Mouse (Mus musculus) forebrain, embryonic 12.5 days (tissue): ENCODE measurements around the gene Hcn4. TPM values are rescaled to one million over a fixed set of nuclear protein-coding genes. Genes with fewer than 3 reads are reported as not detected.
A peak's percentile ranks its signal among the peaks of the same experiment; 100 is the strongest.

Experiments used
- ATAC-seq: fragments of 200-750 bp; cut with Nextera tagmentation; 2 replicates; pipeline ENCODE4 v1.8.0; 2017; ENCODE audit warnings: moderate TSS enrichment; ENCODE audit not compliant: low FRiP score
- H3K27ac ChIP-seq: fragments of 300-500 bp; sonication (generic); 2 replicates; pipeline ENCODE4 v1.5.1; 2016; ENCODE audit warnings: mild to moderate bottlenecking
- H3K27me3 ChIP-seq: fragments of 300-500 bp; sonication (generic); 2 replicates; pipeline ENCODE4 v1.6.1; 2016; ENCODE audit warnings: mild to moderate bottlenecking
- H3K36me3 ChIP-seq: fragments of 300-500 bp; sonication (generic); replicated peaks from 2 replicates; pipeline ENCODE4 v1.6.1; 2016; ENCODE audit warnings: mild to moderate bottlenecking
- H3K4me1 ChIP-seq: fragments of 300-500 bp; sonication (generic); 2 replicates; pipeline ENCODE4 v1.6.1; 2016
- H3K4me2 ChIP-seq: fragments of 300-500 bp; sonication (generic); 2 replicates; pipeline ENCODE4 v1.6.1; 2016; ENCODE audit warnings: mild to moderate bottlenecking, moderate library complexity
- H3K4me3 ChIP-seq: fragments of 300-500 bp; sonication (generic); replicated peaks from 2 replicates; pipeline ENCODE4 v1.5.1; 2016; ENCODE audit warnings: mild to moderate bottlenecking
- H3K9ac ChIP-seq: fragments of 300-500 bp; sonication (generic); 2 replicates; pipeline ENCODE4 v1.6.1; 2016; ENCODE audit warnings: mild to moderate bottlenecking
- H3K9me3 ChIP-seq: fragments of 300-500 bp; sonication (generic); 2 replicates; pipeline ENCODE4 v1.6.1; 2016
- WGBS: fragments of 180-500 bp; shearing (Covaris S2); methylation state at CpG from one replicate; pipeline ENCODE4 v1.1.7; 2016; 5-methylcytosine and 5-hydroxymethylcytosine counted together
- polyA plus RNA-seq: library from polyadenylated mRNA; unstranded; fragments of >200 nt; fragmentation: Nextera tagmentation; extraction: Ambion mirVana; gene quantifications from 2 replicates; pipeline ENCODE4 v1.2.1, GENCODE M21; 2016

Hcn4 gene
- 1.3 and 1.8 TPM in 2 replicates for polyA plus RNA-seq

- whole genome bisulfite sequencing, result under 1% methylated on average over 61 of the region's 95 CpGs
- Histone ChIP-seq H3K9ac (peak within 1 kb of the TSS; percentile 80), H3K27ac (peak within 1 kb of the TSS; percentile 92), H3K4me1 (peaks cover 45% of the 10 kb centered on the region), H3K4me3 (peak within 1 kb of the TSS; percentile 79), H3K36me3 (no peaks in the 10 kb centered on the region), H3K9me3 (no peaks in the 10 kb centered on the region), H3K4me2 (peak within 1 kb of the TSS; percentile 93), H3K27me3 (peaks cover 70% of the 10 kb centered on the region)
- peak; percentile 73 for ATAC-seq
Measured at GRCm38 (mm10) chr9:58823139-58823917, at the start of gene Hcn4. Hcn4 (plus strand) TSS chr9:58823412.

- WGBS, result 71% methylated on average over 3 of the region's 3 CpGs
- Histone ChIP-seq H3K36me3 (no peaks in the 10 kb centered on the region), H3K4me3 (no peak overlapping the region), H3K4me2 (no peak overlapping the region), H3K9ac (no peak overlapping the region), H3K4me1 (no peaks in the 10 kb centered on the region), H3K9me3 (no peaks in the 10 kb centered on the region), H3K27ac (no peak overlapping the region), H3K27me3 (no peaks in the 10 kb centered on the region)
- no peak for ATAC-seq
Measured at GRCm38 (mm10) chr9:58774761-58775160, 48.5 kb upstream of the Hcn4 start.

DNA sequence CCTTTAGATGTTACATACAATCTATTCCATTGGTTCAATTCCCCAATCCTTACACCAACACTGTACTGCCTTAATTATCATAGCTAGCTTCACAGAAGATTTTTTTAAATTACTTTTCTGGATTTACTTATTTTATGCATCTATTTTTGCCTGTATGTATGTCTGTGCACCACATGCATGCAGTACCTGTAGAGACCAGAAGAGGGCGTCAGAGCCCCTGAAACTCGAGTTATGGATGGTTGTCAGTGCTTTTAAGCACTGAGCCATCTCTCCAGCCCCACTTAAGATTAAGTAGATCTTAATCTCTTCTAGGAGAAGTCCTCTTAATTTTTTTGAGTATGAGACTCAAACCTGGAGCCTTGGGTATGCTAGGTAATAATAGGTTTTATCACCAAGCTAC is 47.8 kb upstream of the Hcn4 start:
- Histone ChIP-seq H3K4me2 (no peak overlapping the region), H3K9ac (no peak overlapping the region), H3K4me3 (no peak overlapping the region), H3K4me1 (no peaks in the 10 kb centered on the region), H3K27me3 (no peaks in the 10 kb centered on the region), H3K36me3 (no peaks in the 10 kb centered on the region), H3K27ac (no peak overlapping the region), H3K9me3 (no peaks in the 10 kb centered on the region)
- WGBS, result 16% methylated on average over 2 of the region's 2 CpGs
- ATAC-seq, result no peak

GRCm38 (mm10) chr9:58789476-58789875 is 33.7 kb upstream of the Hcn4 start:
- no peak overlapping the region for H3K27ac ChIP-seq
- WGBS, result 96% methylated on average over 3 of the region's 3 CpGs
- no peaks in the 10 kb centered on the region for H3K27me3 ChIP-seq
- no peak overlapping the region for H3K4me2 ChIP-seq
- H3K9me3 ChIP-seq, result no peaks in the 10 kb centered on the region
- ATAC-seq, result no peak
- H3K4me1 ChIP-seq, result no peaks in the 10 kb centered on the region
- H3K9ac ChIP-seq, result no peak overlapping the region
- no peaks in the 10 kb centered on the region for H3K36me3 ChIP-seq
- H3K4me3 ChIP-seq, result no peak overlapping the region

GRCm38 (mm10) chr9:58798155-58798554 is 25.1 kb upstream of the Hcn4 start:
- H3K4me1 ChIP-seq, result no peaks in the 10 kb centered on the region
- no peak overlapping the region for H3K4me3 ChIP-seq
- 84% methylated on average over 7 of the region's 7 CpGs for WGBS
- no peaks in the 10 kb centered on the region for H3K27me3 ChIP-seq
- no peaks in the 10 kb centered on the region for H3K9me3 ChIP-seq
- ATAC-seq, result no peak
- no peak overlapping the region for H3K4me2 ChIP-seq
- no peak overlapping the region for H3K27ac ChIP-seq
- H3K36me3 ChIP-seq, result no peaks in the 10 kb centered on the region
- no peak overlapping the region for H3K9ac ChIP-seq

DNA sequence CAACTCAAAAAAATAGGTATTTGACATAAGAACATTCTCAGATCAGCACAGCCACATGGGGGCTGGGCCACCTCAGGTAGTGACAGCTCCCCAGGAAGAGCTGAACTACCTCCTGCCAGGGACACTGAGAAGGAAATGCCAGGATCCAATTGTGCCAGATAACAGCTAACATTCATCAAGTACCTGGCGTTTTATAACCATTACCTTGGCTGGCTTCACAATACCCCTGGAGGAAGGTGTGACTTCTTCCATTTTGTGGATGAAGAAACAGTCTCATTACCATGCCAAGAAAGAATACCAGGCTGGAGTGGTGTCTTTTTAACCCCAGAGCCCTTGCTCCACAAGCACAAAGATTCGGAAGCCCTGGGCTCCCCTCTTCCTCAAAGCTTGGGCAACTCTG is 21.8 kb upstream of the Hcn4 start:
- WGBS, result 83% methylated on average over 2 of the region's 2 CpGs
- H3K4me3 ChIP-seq, result no peak overlapping the region
- peaks cover 4% of the 10 kb centered on the region; the same call in 1 of the 2 replicates for H3K27me3 ChIP-seq
- no peaks in the 10 kb centered on the region for H3K9me3 ChIP-seq
- no peaks in the 10 kb centered on the region for H3K36me3 ChIP-seq
- peaks cover 8% of the 10 kb centered on the region for H3K4me1 ChIP-seq
- no peak overlapping the region for H3K27ac ChIP-seq
- H3K9ac ChIP-seq, result no peak overlapping the region
- H3K4me2 ChIP-seq, result no peak overlapping the region
- ATAC-seq, result no peak

- 70% methylated on average over 4 of the region's 4 CpGs for WGBS
Measured at GRCm38 (mm10) chr9:58802294-58802693, 20.9 kb upstream of the Hcn4 start.

DNA sequence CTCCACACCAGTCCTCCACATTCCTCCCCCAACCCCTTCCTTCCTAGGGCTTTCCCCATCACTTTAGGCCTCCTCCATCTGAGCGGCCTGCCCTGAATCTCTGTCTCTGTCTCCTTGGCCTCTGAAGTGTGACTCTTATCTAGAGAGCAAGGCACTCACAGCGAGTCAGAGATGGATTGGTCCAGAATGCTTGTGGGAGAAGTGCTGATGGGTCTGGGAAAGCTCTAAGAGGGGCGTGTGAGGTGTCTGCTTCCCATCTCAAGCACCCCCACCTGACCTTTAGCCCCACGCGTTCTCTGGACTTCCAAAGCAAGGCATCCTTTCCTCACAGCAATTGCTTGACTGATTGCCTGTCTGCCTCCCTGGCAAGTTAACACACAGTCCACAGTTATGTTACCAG is 20.4 kb upstream of the Hcn4 start:
- 80% methylated on average over 5 of the region's 5 CpGs for WGBS
- Histone ChIP-seq H3K36me3 (no peaks in the 10 kb centered on the region), H3K4me2 (no peak overlapping the region), H3K27me3 (peaks cover 11% of the 10 kb centered on the region), H3K27ac (no peak overlapping the region), H3K9me3 (no peaks in the 10 kb centered on the region), H3K4me1 (peaks cover 8% of the 10 kb centered on the region), H3K9ac (no peak overlapping the region), H3K4me3 (no peak overlapping the region)
- ATAC-seq, result no peak

More at GRCm38 (mm10) chr9:58802294-58802693, 20.9 kb upstream of the Hcn4 start:
- Histone ChIP-seq H3K36me3 (no peaks in the 10 kb centered on the region), H3K9ac (no peak overlapping the region), H3K4me1 (peaks cover 8% of the 10 kb centered on the region), H3K27ac (no peak overlapping the region), H3K4me3 (no peak overlapping the region), H3K4me2 (no peak overlapping the region), H3K27me3 (peaks cover 6% of the 10 kb centered on the region), H3K9me3 (no peaks in the 10 kb centered on the region)
- ATAC-seq, result no peak

GRCm38 (mm10) chr9:58805601-58806318 is 17.5 kb upstream of the Hcn4 start:
- WGBS, result 12% methylated on average over 15 of the region's 15 CpGs
- H3K9me3 ChIP-seq, result no peaks in the 10 kb centered on the region
- peaks cover 8% of the 10 kb centered on the region for H3K4me1 ChIP-seq
- peak overlapping the region; percentile 31 for H3K4me3 ChIP-seq
- peak overlapping the region; percentile 63 for H3K4me2 ChIP-seq
- H3K27ac ChIP-seq, result no peak overlapping the region
- H3K9ac ChIP-seq, result 0 out of 2 replicates have a peak overlapping the region, but pooled peaks have one; percentile 45
- ATAC-seq, result peak; percentile 70; the same call in 1 of the 2 replicates
- peaks cover 11% of the 10 kb centered on the region for H3K27me3 ChIP-seq
- no peaks in the 10 kb centered on the region for H3K36me3 ChIP-seq

DNA sequence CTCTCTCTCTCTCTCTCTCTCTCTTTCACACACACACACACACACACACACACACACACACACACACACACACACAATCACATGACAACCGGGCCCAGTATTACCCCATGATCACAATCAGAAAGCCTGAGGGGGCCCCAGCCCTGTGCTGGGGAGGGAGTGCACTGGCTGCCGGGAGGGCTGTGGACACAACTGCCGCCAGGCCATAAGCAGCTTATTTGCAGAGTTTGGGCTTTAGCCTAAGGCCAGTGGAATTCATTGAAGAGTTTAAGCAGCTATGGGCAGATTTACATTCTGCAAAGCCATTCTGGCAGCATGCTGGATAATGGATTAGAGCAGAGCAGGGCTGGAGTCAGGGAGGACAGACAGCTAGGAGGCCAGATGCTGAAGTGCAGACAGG is 12.0 kb upstream of the Hcn4 start:
- ATAC-seq, result no peak

GRCm38 (mm10) chr9:58815552-58816260 is 7.5 kb upstream of the Hcn4 start:
- Histone ChIP-seq H3K4me3 (no peak overlapping the region), H3K9me3 (no peaks in the 10 kb centered on the region), H3K27ac (no peak overlapping the region), H3K36me3 (no peaks in the 10 kb centered on the region), H3K9ac (no peak overlapping the region), H3K4me1 (peaks cover 7% of the 10 kb centered on the region; the same call in 1 of the 2 replicates), H3K27me3 (peaks cover 56% of the 10 kb centered on the region), H3K4me2 (no peak overlapping the region)
- WGBS, result 54% methylated on average over 15 of the region's 15 CpGs
- no peak for ATAC-seq

More for the DNA sequence above, 12.0 kb upstream of the Hcn4 start:
- Histone ChIP-seq H3K4me3 (no peak overlapping the region), H3K9me3 (no peaks in the 10 kb centered on the region), H3K4me1 (peaks cover 10% of the 10 kb centered on the region), H3K9ac (no peak overlapping the region), H3K36me3 (no peaks in the 10 kb centered on the region), H3K27ac (0 out of 2 replicates have a peak overlapping the region, but pooled peaks have one; percentile 1), H3K4me2 (no peak overlapping the region), H3K27me3 (peaks cover 25% of the 10 kb centered on the region)
- 27% methylated on average over 3 of the region's 3 CpGs for WGBS

DNA sequence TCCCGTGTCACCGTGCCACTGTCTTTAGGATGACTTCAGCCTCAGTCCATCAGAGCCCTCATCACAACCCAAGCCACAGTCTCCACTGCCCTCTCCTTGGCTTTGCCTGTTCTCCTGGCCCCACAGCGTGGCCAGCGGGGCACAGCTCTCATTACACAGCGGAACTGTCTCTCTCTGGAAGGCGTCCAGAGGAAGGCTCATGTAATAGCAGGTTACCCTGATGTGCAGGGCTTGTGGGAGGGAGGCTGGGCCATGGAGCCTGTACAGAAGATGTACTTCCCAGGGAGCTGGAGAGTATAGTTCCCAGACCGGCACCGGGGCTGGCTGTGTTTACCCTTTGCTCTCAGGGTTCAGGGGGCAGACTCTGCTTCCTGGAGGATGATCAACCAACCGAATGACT is 6.8 kb upstream of the Hcn4 start:
- peaks cover 64% of the 10 kb centered on the region for H3K27me3 ChIP-seq
- WGBS, result 78% methylated on average over 9 of the region's 9 CpGs
- no peak overlapping the region for H3K4me3 ChIP-seq
- peaks cover 8% of the 10 kb centered on the region; the same call in 1 of the 2 replicates for H3K4me1 ChIP-seq
- no peak overlapping the region for H3K9ac ChIP-seq
- H3K9me3 ChIP-seq, result no peaks in the 10 kb centered on the region
- H3K36me3 ChIP-seq, result no peaks in the 10 kb centered on the region
- H3K4me2 ChIP-seq, result no peak overlapping the region
- no peak overlapping the region for H3K27ac ChIP-seq
- no peak for ATAC-seq
